Mouse (Mus musculus): Measurements from ENCODE around the gene Ntrk3.

Ntrk3 gene

GRCm38 (mm10) chr7:78443373-78444036, 294.3 kb downstream of the Ntrk3 start:
- ATAC-seq (ENCODE audit: low TSS enrichment), result no peak

- no peak for ATAC-seq (ENCODE audit: low TSS enrichment)
Observed at GRCm38 (mm10) chr7:78441706-78442105, 296.1 kb downstream of the Ntrk3 start.

GRCm38 (mm10) chr7:78440896-78441295, 296.9 kb downstream of the Ntrk3 start:
- peak; percentile 28; the same call in 1 of the 2 replicates for ATAC-seq (ENCODE audit: low TSS enrichment)

- ATAC-seq (ENCODE audit: low TSS enrichment), result 0 out of 2 replicates have a peak, but pooled peaks have one; percentile 28
Observed at GRCm38 (mm10) chr7:78440476-78440875, 297.3 kb downstream of the Ntrk3 start.

GRCm38 (mm10) chr7:78439361-78440120, 298.3 kb downstream of the Ntrk3 start:
- ATAC-seq (ENCODE audit: low TSS enrichment), result no peak

GRCm38 (mm10) chr7:78433617-78434144, 304.1 kb downstream of the Ntrk3 start:
- no peak for ATAC-seq (ENCODE audit: low TSS enrichment)

- ATAC-seq (ENCODE audit: low TSS enrichment), result no peak
Observed at GRCm38 (mm10) chr7:78431611-78432010, 306.2 kb downstream of the Ntrk3 start.

- ATAC-seq (ENCODE audit: low TSS enrichment), result no peak
Observed at GRCm38 (mm10) chr7:78412172-78412571, 325.6 kb downstream of the Ntrk3 start.

GRCm38 (mm10) chr7:78409970-78410369, 327.8 kb downstream of the Ntrk3 start:
- peak; percentile 66 for ATAC-seq (ENCODE audit: low TSS enrichment)

- no peak for ATAC-seq (ENCODE audit: low TSS enrichment)
Observed at GRCm38 (mm10) chr7:78406641-78407291, 331.0 kb downstream of the Ntrk3 start.

GRCm38 (mm10) chr7:78404481-78404880, 333.3 kb downstream of the Ntrk3 start:
- ATAC-seq (ENCODE audit: low TSS enrichment), result peak; percentile 77

GRCm38 (mm10) chr7:78402495-78402894, 335.3 kb downstream of the Ntrk3 start:
- no peak for ATAC-seq (ENCODE audit: low TSS enrichment)

GRCm38 (mm10) chr7:78400219-78400618, 337.6 kb downstream of the Ntrk3 start:
- peak; percentile 41; the same call in 1 of the 2 replicates for ATAC-seq (ENCODE audit: low TSS enrichment)

GRCm38 (mm10) chr7:78398377-78398776, 339.4 kb downstream of the Ntrk3 start:
- ATAC-seq (ENCODE audit: low TSS enrichment), result no peak

- peak; percentile 81 for ATAC-seq (ENCODE audit: low TSS enrichment)
Observed at GRCm38 (mm10) chr7:78397215-78397614, 340.6 kb downstream of the Ntrk3 start.

- peak; percentile 41 for ATAC-seq (ENCODE audit: low TSS enrichment)
Observed at GRCm38 (mm10) chr7:78390019-78390418, 347.8 kb downstream of the Ntrk3 start.

- ATAC-seq (ENCODE audit: low TSS enrichment), result no peak
Observed at GRCm38 (mm10) chr7:78388101-78388500, 349.7 kb downstream of the Ntrk3 start.

GRCm38 (mm10) chr7:78385971-78386370, 351.8 kb downstream of the Ntrk3 start:
- peak; percentile 60 for ATAC-seq (ENCODE audit: low TSS enrichment)

- no peak for ATAC-seq (ENCODE audit: low TSS enrichment)
Observed at GRCm38 (mm10) chr7:78384111-78384510, 353.7 kb downstream of the Ntrk3 start.

- no peak for ATAC-seq (ENCODE audit: low TSS enrichment)
Observed at GRCm38 (mm10) chr7:78382126-78382525, 355.7 kb downstream of the Ntrk3 start.

- no peak for ATAC-seq (ENCODE audit: low TSS enrichment)
Observed at GRCm38 (mm10) chr7:78379784-78380183, 358.0 kb downstream of the Ntrk3 start.

GRCm38 (mm10) chr7:78378306-78378705, 359.5 kb downstream of the Ntrk3 start:
- no peak for ATAC-seq (ENCODE audit: low TSS enrichment)
